Mouse (Mus musculus) embryonic fibroblast, embryonic 13.5 days (primary cell): ENCODE measurements at regions not wholly inside any gene's neighbourhood (a gene's known extent, or its start where the extent isn't known, plus 50 kb on each side); places are given as distances from the start of the nearest gene placed in this dataset.

Source experiments
- CTCF ChIP-seq: IDR thresholded peaks from 2 replicates; pipeline ENCODE4 v1.5.1; 2011; ENCODE audit warnings: mild to moderate bottlenecking, control low read depth, low read length, moderate library complexity, borderline replicate concordance; ENCODE audit not compliant: insufficient read depth
- POLR2A ChIP-seq: IDR thresholded peaks from 2 replicates; pipeline ENCODE4 v1.6.1; 2011; ENCODE audit warnings: low read depth, mild to moderate bottlenecking, control low read depth, low read length, moderate library complexity

GRCm38 (mm10) chr9:34280311-34281208 is 205.1 kb upstream of the Kirrel3 start:
- no peak for TF ChIP-seq CTCF
- TF ChIP-seq POLR2A = no peak
